Mouse (Mus musculus) neural tube, embryonic 15.5 days (tissue): ENCODE measurements around the gene Yipf1. TPM values are rescaled to one million over a fixed set of nuclear protein-coding genes. Genes with fewer than 3 reads are reported as not detected.

Experiments
- ATAC-seq: fragments of 200-750 bp; cut with Nextera tagmentation; 2 replicates; pipeline ENCODE4 v1.8.0; 2017; ENCODE audit warnings: mild to moderate bottlenecking, moderate TSS enrichment, moderate library complexity; ENCODE audit not compliant: low FRiP score
- H3K27ac ChIP-seq: fragments of 300-500 bp; sonication (generic); replicated peaks from 2 replicates; pipeline ENCODE4 v1.5.1; 2015; ENCODE audit warnings: mild to moderate bottlenecking, inconsistent platforms
- H3K27me3 ChIP-seq: fragments of 300-500 bp; sonication (generic); replicated peaks from 2 replicates; pipeline ENCODE4 v1.6.1; 2015; ENCODE audit warnings: inconsistent platforms
- H3K36me3 ChIP-seq: fragments of 300-500 bp; sonication (generic); 2 replicates; pipeline ENCODE4 v1.6.1; 2015; ENCODE audit warnings: inconsistent platforms
- H3K4me1 ChIP-seq: fragments of 300-500 bp; sonication (generic); 2 replicates; pipeline ENCODE4 v1.6.1; 2015; ENCODE audit warnings: inconsistent platforms
- H3K4me2 ChIP-seq: fragments of 300-500 bp; sonication (generic); 2 replicates; pipeline ENCODE4 v1.6.1; 2015; ENCODE audit warnings: inconsistent platforms, mild to moderate bottlenecking, moderate library complexity
- H3K4me3 ChIP-seq: fragments of 300-500 bp; sonication (generic); replicated peaks from 2 replicates; pipeline ENCODE4 v1.5.1; 2015; ENCODE audit warnings: mild to moderate bottlenecking, inconsistent platforms
- H3K9ac ChIP-seq: fragments of 300-500 bp; sonication (generic); replicated peaks from 2 replicates; pipeline ENCODE4 v1.6.1; 2015; ENCODE audit warnings: mild to moderate bottlenecking, inconsistent platforms
- H3K9me3 ChIP-seq: fragments of 300-500 bp; sonication (generic); replicated peaks from 2 replicates; pipeline ENCODE4 v1.6.1; 2016; ENCODE audit warnings: inconsistent platforms
- WGBS: fragments of 180-500 bp; shearing (Covaris S2); methylation state at CpG from one replicate; pipeline ENCODE4 v1.1.7; 2015; ENCODE audit warnings: mixed read lengths; 5-methylcytosine and 5-hydroxymethylcytosine counted together
- polyA plus RNA-seq: library from polyadenylated mRNA; unstranded; fragments of >200 nt; fragmentation: Nextera tagmentation; extraction: Ambion mirVana; gene quantifications from 2 replicates; pipeline ENCODE4 v1.2.1, GENCODE M21; 2015

The Yipf1 gene
- polyA plus RNA-seq, 1 experiment from 2014 or later: 73.1 TPM

DNA sequence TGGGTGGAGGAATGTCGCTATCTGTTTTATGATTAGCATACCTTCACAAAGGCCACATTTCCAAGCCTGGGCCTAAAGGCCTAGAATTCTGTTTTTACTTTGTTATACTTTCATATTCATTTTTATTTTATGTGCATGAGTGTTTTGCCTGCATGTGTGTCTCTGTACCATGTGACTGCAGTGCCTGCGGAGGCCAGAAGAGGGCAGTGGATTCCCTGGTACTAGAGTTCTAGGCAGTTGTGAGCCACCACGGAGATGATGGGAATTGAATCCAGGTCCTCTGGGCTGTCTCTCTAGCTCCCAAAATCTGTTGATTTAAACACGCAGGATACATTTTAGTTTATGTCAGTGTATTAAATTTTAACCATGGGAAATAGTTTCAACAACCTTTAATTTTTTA, 19.4 kb downstream of the Yipf1 start:
- Histone ChIP-seq H3K4me1 (no peaks in the 10 kb centered on the region), H3K4me3 (no peak overlapping the region), H3K9me3 (no peaks in the 10 kb centered on the region), H3K27ac (no peak overlapping the region), H3K4me2 (no peak overlapping the region), H3K9ac (no peak overlapping the region), H3K27me3 (no peaks in the 10 kb centered on the region), H3K36me3 (peaks cover 9% of the 10 kb centered on the region)
- WGBS: 91% methylated on average over 4 of the region's 4 CpGs
- no peak for ATAC-seq

DNA sequence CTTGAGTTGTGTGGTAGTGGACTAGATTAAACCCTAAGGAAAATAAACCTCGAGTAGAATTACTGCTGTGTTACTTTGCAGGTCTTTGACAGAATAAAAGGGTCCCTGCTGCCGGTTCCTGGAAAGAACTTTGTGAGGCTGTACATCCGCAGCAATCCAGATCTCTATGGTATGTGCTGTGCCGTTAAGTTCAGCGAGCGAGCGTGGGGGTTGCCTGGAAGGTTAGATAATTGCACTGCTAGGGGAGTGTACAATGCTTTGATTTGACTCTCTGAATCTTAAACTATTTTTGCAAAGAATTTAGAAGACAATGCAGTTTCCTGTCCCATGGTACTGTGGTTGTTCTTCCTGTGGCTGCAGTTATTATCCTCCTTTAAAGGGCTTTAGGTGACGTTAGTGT, 22.2 kb downstream of the Yipf1 start:
- no peak for ATAC-seq

GRCm38 (mm10) chr4:107337455-107337854, 23.3 kb downstream of the Yipf1 start:
- Histone ChIP-seq H3K27me3 (no peaks in the 10 kb centered on the region), H3K4me1 (no peaks in the 10 kb centered on the region), H3K9me3 (no peaks in the 10 kb centered on the region), H3K36me3 (no peaks in the 10 kb centered on the region; the same call in 1 of the 2 replicates), H3K4me2 (no peak overlapping the region), H3K27ac (no peak overlapping the region), H3K4me3 (no peak overlapping the region), H3K9ac (no peak overlapping the region)
- no peak for ATAC-seq
- 90% methylated on average over 5 of the region's 5 CpGs for WGBS

More for the DNA sequence above, 22.2 kb downstream of the Yipf1 start:
- Histone ChIP-seq H3K36me3 (no peaks in the 10 kb centered on the region; the same call in 1 of the 2 replicates), H3K4me1 (no peaks in the 10 kb centered on the region), H3K27me3 (no peaks in the 10 kb centered on the region), H3K4me2 (no peak overlapping the region), H3K27ac (no peak overlapping the region), H3K9ac (no peak overlapping the region), H3K9me3 (no peaks in the 10 kb centered on the region), H3K4me3 (no peak overlapping the region)
- 66% methylated on average over 8 of the region's 8 CpGs for WGBS

DNA sequence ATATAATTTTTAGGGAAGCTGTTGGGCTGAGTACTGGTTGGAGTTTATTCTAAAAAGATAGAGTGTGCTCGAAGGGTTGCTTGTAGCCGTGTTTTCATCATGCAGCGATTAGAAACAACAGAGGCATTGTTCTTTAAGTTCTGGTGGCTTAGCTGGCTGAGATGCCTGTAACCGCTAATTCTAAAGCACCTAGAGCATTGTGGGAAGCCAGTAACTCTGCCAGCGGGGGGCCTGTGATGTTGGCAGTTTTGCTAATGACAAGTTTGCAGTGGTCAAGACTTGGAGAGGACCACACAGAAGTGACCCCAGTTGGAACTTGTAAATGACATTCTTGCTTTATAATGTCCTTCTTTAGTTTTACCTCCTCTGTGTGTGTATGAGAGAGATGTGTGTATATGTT, 27.2 kb downstream of the Yipf1 start:
- no peak for ATAC-seq
- Histone ChIP-seq H3K4me1 (no peaks in the 10 kb centered on the region), H3K36me3 (peaks cover 12% of the 10 kb centered on the region; the same call in 1 of the 2 replicates), H3K27me3 (no peaks in the 10 kb centered on the region), H3K27ac (0 out of 2 replicates have a peak overlapping the region, but pooled peaks have one; percentile 9), H3K9ac (no peak overlapping the region), H3K4me2 (no peak overlapping the region), H3K9me3 (no peaks in the 10 kb centered on the region), H3K4me3 (no peak overlapping the region)
- WGBS: 29% methylated on average over 5 of the region's 5 CpGs

DNA sequence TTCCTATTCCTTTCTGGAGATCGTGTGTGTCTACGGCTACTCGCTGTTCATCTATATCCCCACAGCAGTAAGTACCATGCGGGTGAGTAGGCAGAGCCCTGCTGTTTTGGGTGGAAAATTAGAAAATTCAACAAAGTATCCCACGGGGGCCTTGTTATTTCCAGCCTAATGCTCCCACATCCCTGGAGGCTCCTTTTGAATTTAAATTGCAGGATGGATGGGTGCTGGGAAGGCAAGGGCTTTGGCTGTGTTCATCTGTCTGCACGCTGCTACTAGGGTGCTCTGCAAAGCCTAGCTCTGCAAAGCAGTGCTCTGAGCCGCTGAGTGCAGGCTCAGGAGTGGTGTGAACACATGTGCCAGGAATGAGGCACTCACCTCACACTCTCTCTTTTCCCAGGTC, 30.4 kb downstream of the Yipf1 start:
- H3K27ac ChIP-seq: peak overlapping the region; percentile 48; the same call in 1 of the 2 replicates
- H3K9ac ChIP-seq: no peak overlapping the region
- H3K27me3 ChIP-seq: no peaks in the 10 kb centered on the region
- peak; percentile 54; the same call in 1 of the 2 replicates for ATAC-seq
- no peaks in the 10 kb centered on the region for H3K9me3 ChIP-seq
- 73% methylated on average over 7 of the region's 7 CpGs for WGBS
- peaks cover 16% of the 10 kb centered on the region for H3K4me1 ChIP-seq
- no peak overlapping the region for H3K4me3 ChIP-seq
- H3K36me3 ChIP-seq: peaks cover 15% of the 10 kb centered on the region; the same call in 1 of the 2 replicates
- no peak overlapping the region for H3K4me2 ChIP-seq

DNA sequence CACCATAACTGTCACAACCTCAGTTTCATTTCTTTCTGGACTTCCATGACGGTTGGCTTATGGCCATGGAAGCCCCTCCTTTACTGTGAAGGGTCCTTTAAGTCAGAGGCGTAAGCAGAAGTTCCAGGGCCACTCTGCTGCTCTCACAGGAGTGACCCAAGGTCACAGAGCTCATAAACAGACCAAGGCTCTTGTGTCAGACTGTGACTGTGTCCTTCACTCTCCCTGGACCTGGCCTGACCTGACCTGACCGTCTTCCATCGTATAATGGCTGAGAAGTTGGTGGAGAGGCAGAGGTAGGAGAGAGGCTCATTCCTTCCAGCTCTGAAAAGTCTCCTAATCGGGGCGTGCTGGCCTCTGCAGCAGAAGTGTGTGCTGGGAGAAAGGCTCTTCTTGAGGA, 33.1 kb downstream of the Yipf1 start:
- no peaks in the 10 kb centered on the region for H3K9me3 ChIP-seq
- peaks cover 18% of the 10 kb centered on the region for H3K4me1 ChIP-seq
- no peak overlapping the region for H3K4me2 ChIP-seq
- no peak overlapping the region for H3K4me3 ChIP-seq
- no peak overlapping the region for H3K9ac ChIP-seq
- ATAC-seq: no peak
- H3K27me3 ChIP-seq: no peaks in the 10 kb centered on the region
- H3K36me3 ChIP-seq: peaks cover 25% of the 10 kb centered on the region
- no peak overlapping the region for H3K27ac ChIP-seq
- 79% methylated on average over 6 of the region's 6 CpGs for WGBS

DNA sequence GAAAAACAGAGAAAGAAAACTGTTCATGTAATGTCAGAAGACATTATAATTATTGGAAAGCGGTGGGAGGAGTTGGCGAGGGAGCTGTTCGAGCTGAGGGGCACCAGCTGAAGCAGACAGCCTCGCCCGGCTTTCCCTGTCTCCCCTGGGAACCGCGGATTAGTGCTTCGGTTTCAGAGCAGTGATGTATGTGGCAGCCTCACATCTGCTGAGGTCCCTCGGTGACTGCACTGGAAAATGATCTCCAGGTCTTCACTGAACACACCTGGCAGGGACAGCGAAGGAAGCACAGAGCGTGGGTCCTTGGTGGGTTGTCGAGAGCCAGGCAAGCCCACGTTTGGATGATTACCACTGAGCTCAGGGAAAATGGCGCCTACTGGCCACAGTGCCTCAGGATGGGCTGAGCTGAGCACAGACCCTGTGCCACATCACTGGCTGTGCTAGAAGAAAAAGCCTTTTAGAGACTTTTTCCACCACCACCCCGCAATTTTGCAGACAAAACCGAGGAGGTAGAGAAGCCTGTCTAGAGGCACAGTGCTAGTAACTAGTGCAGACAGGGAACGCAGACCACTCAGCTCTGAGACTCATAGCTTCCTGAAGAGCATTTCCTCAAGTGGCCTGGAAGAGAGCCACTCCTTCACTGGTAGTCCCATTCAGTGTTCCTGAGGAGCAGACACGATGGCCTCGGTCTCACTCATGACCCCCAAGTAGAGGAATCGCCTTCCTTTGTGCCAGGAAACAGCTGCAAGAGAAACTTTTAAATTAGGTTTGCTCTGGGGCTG, 34.6 kb downstream of the Yipf1 start:
- Histone ChIP-seq H3K9me3 (no peaks in the 10 kb centered on the region), H3K36me3 (peaks cover 29% of the 10 kb centered on the region), H3K27ac (peak overlapping the region; percentile 51), H3K27me3 (no peaks in the 10 kb centered on the region), H3K4me1 (peaks cover 20% of the 10 kb centered on the region), H3K4me2 (no peak overlapping the region), H3K4me3 (no peak overlapping the region), H3K9ac (no peak overlapping the region)
- ATAC-seq: peak; percentile 46
- 52% methylated on average over 20 of the region's 20 CpGs for WGBS

GRCm38 (mm10) chr4:107349311-107350008, 35.3 kb downstream of the Yipf1 start:
- H3K36me3 ChIP-seq: peaks cover 29% of the 10 kb centered on the region
- H3K4me1 ChIP-seq: peaks cover 27% of the 10 kb centered on the region
- H3K4me2 ChIP-seq: no peak overlapping the region
- no peak overlapping the region for H3K9ac ChIP-seq
- H3K27ac ChIP-seq: no peak overlapping the region
- no peak overlapping the region for H3K4me3 ChIP-seq
- ATAC-seq: peak; percentile 69
- no peaks in the 10 kb centered on the region for H3K27me3 ChIP-seq
- WGBS: 71% methylated on average over 8 of the region's 8 CpGs
- H3K9me3 ChIP-seq: no peaks in the 10 kb centered on the region

DNA sequence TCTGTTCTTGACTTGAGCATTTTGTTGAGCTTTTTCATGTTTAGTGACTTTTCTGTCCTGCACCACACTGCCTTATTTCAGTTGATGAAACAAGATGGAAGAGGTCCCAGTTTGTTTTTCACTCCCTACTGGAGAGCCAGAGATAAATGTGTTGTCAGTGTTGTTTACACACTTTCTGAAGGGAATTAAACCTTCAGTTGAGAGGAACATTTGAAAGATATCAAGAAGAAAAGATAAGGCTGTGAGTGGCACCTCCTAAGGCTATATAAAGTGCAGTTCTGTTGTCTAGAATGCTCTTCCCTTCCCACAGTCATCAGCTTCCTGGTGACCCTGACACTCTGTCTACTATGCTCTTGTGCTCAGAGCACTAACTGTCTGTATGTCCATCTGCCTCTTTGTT, 37.2 kb downstream of the Yipf1 start:
- Histone ChIP-seq H3K9ac (no peak overlapping the region), H3K27me3 (no peaks in the 10 kb centered on the region), H3K27ac (no peak overlapping the region), H3K4me2 (no peak overlapping the region), H3K9me3 (no peaks in the 10 kb centered on the region), H3K4me3 (no peak overlapping the region), H3K4me1 (peaks cover 31% of the 10 kb centered on the region), H3K36me3 (peaks cover 17% of the 10 kb centered on the region)
- ATAC-seq: no peak

DNA sequence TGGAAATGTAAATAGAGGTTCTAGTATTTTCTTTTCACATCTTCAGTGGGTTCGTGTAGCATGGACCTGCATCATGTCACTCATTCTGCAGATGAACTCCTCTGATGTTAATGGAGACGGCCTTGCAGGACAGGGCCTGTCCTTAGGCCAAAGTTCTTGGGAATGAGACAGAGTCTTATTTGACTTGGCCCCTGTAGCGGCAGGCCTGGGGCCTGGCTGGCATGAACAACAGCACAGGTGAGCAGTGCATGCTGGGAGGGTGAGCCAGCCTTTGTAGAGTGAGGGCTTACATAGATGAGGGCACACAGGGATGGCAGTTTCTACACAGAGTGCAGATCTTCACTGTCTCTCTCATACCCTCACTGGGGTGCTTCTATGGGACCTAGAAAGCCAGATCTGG, 39.4 kb downstream of the Yipf1 start:
- Histone ChIP-seq H3K9me3 (no peaks in the 10 kb centered on the region), H3K4me3 (no peak overlapping the region), H3K9ac (no peak overlapping the region), H3K4me2 (no peak overlapping the region), H3K27me3 (no peaks in the 10 kb centered on the region), H3K4me1 (peaks cover 24% of the 10 kb centered on the region), H3K27ac (peak overlapping the region; percentile 74), H3K36me3 (peaks cover 14% of the 10 kb centered on the region)
- ATAC-seq: no peak
- WGBS: 84% methylated on average over 3 of the region's 3 CpGs

DNA sequence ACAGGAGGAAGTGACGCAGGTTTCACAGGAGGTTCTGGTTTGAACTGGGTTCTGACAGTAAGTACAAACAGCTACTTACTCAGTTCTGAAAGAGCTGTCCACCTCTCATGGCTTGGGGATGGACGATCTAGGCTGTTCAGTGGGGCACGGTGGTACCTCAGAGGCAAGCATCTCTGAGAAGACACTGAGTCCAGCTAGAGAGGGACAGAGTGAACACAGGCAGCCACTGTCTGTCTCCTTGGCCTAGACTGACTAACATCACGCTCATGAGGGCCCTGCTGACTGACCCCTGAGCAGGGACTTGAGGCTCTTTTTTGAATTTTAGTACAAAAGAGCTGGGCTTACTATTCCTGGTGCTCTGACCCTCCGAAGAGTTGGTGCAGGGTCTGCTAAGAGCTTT, 40.0 kb downstream of the Yipf1 start:
- peak overlapping the region; percentile 74 for H3K27ac ChIP-seq
- H3K36me3 ChIP-seq: peaks cover 14% of the 10 kb centered on the region
- H3K4me3 ChIP-seq: no peak overlapping the region
- 54% methylated on average over 5 of the region's 5 CpGs for WGBS
- H3K4me1 ChIP-seq: peaks cover 19% of the 10 kb centered on the region
- peak; percentile 39; the same call in 1 of the 2 replicates for ATAC-seq
- H3K9ac ChIP-seq: no peak overlapping the region
- no peak overlapping the region for H3K4me2 ChIP-seq
- no peaks in the 10 kb centered on the region for H3K27me3 ChIP-seq
- no peaks in the 10 kb centered on the region for H3K9me3 ChIP-seq

DNA sequence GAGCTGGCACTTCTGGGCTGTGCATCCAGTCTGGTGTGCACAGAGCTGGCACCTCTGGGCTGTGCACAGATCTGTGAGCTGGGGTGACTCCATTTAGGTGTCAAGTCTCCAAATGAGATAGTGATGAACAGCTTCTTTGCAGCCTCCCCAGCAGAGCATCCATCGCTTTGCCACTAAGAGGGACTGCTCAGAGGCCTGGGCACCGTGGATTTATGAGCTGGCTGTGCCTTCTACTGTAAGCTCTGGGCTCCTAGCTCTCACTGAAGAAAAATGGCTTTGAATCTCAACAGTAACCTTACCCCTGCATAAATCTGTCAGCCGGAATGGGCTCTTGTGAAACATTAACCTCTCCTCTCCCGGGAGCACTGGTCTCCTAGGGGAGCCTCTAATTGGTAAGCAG, 40.4 kb downstream of the Yipf1 start:
- 9% methylated on average over 4 of the region's 4 CpGs for WGBS
- ATAC-seq: peak; percentile 94
- no peak overlapping the region for H3K4me3 ChIP-seq
- H3K9ac ChIP-seq: no peak overlapping the region
- no peak overlapping the region for H3K4me2 ChIP-seq
- no peaks in the 10 kb centered on the region for H3K27me3 ChIP-seq
- no peaks in the 10 kb centered on the region for H3K9me3 ChIP-seq
- peaks cover 14% of the 10 kb centered on the region for H3K36me3 ChIP-seq
- peaks cover 16% of the 10 kb centered on the region for H3K4me1 ChIP-seq
- H3K27ac ChIP-seq: peak overlapping the region; percentile 74
